Mouse (Mus musculus) liver, embryonic 15.5 days (tissue): ENCODE data around the gene Smarce1. TPM values are rescaled to one million over a fixed set of nuclear protein-coding genes. Genes with fewer than 3 reads are reported as not detected.

ENCODE experiments used
- ATAC-seq: fragments of 200-750 bp; cut with Nextera tagmentation; 2 replicates; pipeline ENCODE4 v1.8.0; 2017; ENCODE audit warnings: moderate number of reproducible peaks, mild to moderate bottlenecking, moderate library complexity; ENCODE audit not compliant: insufficient read depth
- H3K27ac ChIP-seq: fragments of 300-500 bp; sonication (generic); replicated peaks from 2 replicates; pipeline ENCODE4 v1.5.1; 2015; ENCODE audit warnings: mild to moderate bottlenecking, inconsistent platforms
- H3K27me3 ChIP-seq: fragments of 300-500 bp; sonication (generic); 2 replicates; pipeline ENCODE4 v1.6.1; 2015; ENCODE audit warnings: mild to moderate bottlenecking, inconsistent platforms
- H3K36me3 ChIP-seq: fragments of 300-500 bp; sonication (generic); replicated peaks from 2 replicates; pipeline ENCODE4 v1.6.1; 2015; ENCODE audit warnings: moderate library complexity, mild to moderate bottlenecking, inconsistent platforms
- H3K4me1 ChIP-seq: fragments of 300-500 bp; sonication (generic); replicated peaks from 2 replicates; pipeline ENCODE4 v1.6.1; 2015; ENCODE audit warnings: inconsistent platforms
- H3K4me2 ChIP-seq: fragments of 300-500 bp; sonication (generic); 2 replicates; pipeline ENCODE4 v1.6.1; 2015; ENCODE audit warnings: moderate library complexity, mild to moderate bottlenecking, inconsistent platforms
- H3K4me3 ChIP-seq: fragments of 300-500 bp; sonication (generic); replicated peaks from 2 replicates; pipeline ENCODE4 v1.5.1; 2015; ENCODE audit warnings: mild to moderate bottlenecking, inconsistent platforms
- H3K9ac ChIP-seq: fragments of 300-500 bp; sonication (generic); 2 replicates; pipeline ENCODE4 v1.6.1; 2015; ENCODE audit warnings: moderate library complexity, mild to moderate bottlenecking, inconsistent platforms
- H3K9me3 ChIP-seq: fragments of 300-500 bp; sonication (generic); replicated peaks from 2 replicates; pipeline ENCODE4 v1.6.1; 2016; ENCODE audit warnings: inconsistent platforms
- WGBS: fragments of 180-500 bp; shearing (Covaris S2); methylation state at CpG from one replicate; pipeline ENCODE4 v1.1.7; 2015; ENCODE audit warnings: mixed read lengths; ENCODE audit not compliant: insufficient replicate concordance; 5-methylcytosine and 5-hydroxymethylcytosine counted together
- polyA plus RNA-seq: library from polyadenylated mRNA; unstranded; fragments of >200 nt; fragmentation: Nextera tagmentation; extraction: Ambion mirVana; gene quantifications from 2 replicates; pipeline ENCODE4 v1.2.1, GENCODE M21; 2015

The Smarce1 gene
- 62.2 and 66.5 TPM in 2 replicates for polyA plus RNA-seq

DNA sequence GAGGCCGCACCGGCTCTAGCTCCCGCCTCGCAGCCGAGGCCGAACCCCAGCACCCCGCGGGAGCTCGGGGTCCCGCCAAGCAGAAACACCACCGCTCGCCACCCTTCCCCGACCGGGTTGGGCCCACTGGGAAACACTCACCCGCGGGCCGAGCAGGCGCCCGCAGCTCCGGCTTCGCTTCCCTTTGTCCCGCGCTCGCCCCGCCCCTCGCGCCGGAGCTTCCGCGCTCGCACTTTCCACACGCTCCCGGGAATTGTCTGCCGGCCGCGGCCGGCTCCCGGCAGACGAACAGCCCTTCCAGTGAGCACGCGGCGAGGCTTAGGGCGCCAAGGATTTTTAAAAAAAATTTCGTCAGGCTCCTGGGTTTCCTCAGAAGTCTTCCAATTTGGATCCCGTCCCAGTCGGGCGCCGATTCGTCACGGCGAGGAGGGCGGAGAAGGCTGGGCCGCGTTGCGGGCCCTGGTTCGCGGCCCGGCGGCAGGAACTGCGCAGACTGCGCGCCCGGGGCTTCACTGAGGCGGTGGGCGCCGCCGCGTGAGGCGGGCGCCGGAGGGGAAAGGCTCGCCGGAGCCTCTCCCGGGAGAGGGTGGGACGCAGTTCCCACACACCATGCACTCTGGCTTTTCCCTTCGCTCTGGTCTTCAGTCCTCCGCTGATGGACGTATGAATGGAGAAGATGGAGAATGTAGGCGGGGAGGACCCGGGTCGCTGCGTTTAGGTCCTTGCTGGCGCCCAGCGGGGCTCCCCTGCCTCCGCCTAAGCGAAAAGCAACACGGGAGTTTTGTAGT is at the start of gene Smarce1:
Smarce1 (minus strand) TSS at position 757 of the 788 bp plus-strand sequence.
- Histone ChIP-seq H3K9ac (peak within 1 kb of the TSS; percentile 98), H3K4me3 (peak within 1 kb of the TSS; percentile 83), H3K9me3 (no peaks in the 10 kb centered on the region), H3K27me3 (no peaks in the 10 kb centered on the region), H3K4me1 (peaks cover 43% of the 10 kb centered on the region), H3K27ac (peak within 1 kb of the TSS; percentile 85), H3K36me3 (peaks cover 24% of the 10 kb centered on the region), H3K4me2 (peak within 1 kb of the TSS; percentile 84)
- ATAC-seq, result peak; percentile 84
- under 1% methylated on average over 87 of the region's 87 CpGs for WGBS

DNA sequence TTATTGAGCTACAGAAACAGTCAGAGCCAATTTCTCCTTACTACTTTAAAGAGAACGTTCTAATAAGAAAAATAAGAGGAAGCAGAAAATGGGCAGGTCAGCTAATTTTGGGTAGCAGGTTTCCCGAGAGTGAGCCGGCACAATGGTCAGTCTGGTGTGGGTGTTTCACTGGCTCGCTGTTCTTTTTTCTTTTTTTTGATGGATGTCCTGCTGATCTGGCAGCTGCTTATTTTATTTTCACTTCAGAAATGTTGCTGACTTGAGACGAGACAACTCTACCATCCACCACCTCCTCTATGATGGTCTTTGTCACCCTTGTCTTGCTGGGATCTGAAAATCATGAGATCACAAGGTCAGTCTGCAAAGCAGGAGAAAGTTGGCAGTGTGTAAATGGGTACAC is 49.2 kb upstream of the Smarce1 start:
- no peak overlapping the region for H3K9ac ChIP-seq
- no peak overlapping the region for H3K27ac ChIP-seq
- H3K4me3 ChIP-seq, result no peak overlapping the region
- H3K36me3 ChIP-seq, result no peaks in the 10 kb centered on the region
- H3K9me3 ChIP-seq, result no peaks in the 10 kb centered on the region
- no peaks in the 10 kb centered on the region for H3K4me1 ChIP-seq
- H3K4me2 ChIP-seq, result no peak overlapping the region
- no peaks in the 10 kb centered on the region for H3K27me3 ChIP-seq
- ATAC-seq, result no peak
- 47% methylated on average over 5 of the region's 5 CpGs for WGBS

DNA sequence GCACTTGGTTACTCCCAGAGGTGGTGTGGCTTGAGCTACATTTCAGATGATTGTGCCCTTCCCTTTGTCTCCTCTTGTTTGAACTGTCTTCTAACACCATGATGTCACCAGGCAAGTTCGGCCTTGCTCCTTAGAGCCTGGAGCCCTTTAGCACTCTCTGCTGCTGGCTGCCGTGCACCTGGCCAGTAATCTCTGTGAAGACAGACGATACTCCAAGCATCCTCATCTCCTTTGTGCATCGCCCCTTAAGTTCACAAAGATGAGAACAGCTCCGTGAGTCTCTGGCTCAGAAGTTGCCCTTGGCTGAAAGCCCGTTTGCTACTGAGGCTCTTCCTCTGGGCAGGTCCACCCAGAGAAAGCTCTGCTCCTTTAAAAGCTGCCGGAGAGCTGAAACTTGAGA is 46.0 kb upstream of the Smarce1 start:
- Histone ChIP-seq H3K27ac (no peak overlapping the region), H3K9ac (no peak overlapping the region), H3K4me2 (no peak overlapping the region), H3K4me1 (no peaks in the 10 kb centered on the region), H3K36me3 (no peaks in the 10 kb centered on the region), H3K9me3 (no peaks in the 10 kb centered on the region), H3K27me3 (no peaks in the 10 kb centered on the region), H3K4me3 (no peak overlapping the region)
- no peak for ATAC-seq
- 44% methylated on average over 7 of the region's 7 CpGs for WGBS

DNA sequence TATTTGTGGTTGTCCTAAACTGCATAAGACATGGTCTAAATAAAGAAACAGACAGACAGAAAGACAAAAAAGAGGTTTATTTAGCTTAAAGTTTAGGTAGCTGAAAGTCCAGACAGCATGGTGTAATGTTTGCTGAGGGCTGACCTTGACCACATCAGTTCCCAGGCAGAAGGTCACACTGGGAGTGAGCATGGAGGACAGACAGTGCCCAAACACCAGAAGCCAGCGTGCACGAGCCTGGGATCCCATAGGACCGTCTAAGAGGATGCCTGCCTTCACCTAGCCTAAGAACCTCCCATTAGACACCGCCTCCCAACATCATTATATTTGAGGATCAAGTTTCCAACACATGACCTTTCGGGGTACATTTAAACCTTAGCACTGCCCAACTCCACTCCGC is 44.8 kb upstream of the Smarce1 start:
- WGBS, result 58% methylated on average over 6 of the region's 6 CpGs
- H3K9me3 ChIP-seq, result no peaks in the 10 kb centered on the region
- no peak overlapping the region for H3K9ac ChIP-seq
- H3K4me1 ChIP-seq, result no peaks in the 10 kb centered on the region
- ATAC-seq, result peak; percentile 69
- H3K27ac ChIP-seq, result no peak overlapping the region
- no peaks in the 10 kb centered on the region for H3K27me3 ChIP-seq
- H3K4me3 ChIP-seq, result no peak overlapping the region
- H3K36me3 ChIP-seq, result no peaks in the 10 kb centered on the region
- H3K4me2 ChIP-seq, result no peak overlapping the region

DNA sequence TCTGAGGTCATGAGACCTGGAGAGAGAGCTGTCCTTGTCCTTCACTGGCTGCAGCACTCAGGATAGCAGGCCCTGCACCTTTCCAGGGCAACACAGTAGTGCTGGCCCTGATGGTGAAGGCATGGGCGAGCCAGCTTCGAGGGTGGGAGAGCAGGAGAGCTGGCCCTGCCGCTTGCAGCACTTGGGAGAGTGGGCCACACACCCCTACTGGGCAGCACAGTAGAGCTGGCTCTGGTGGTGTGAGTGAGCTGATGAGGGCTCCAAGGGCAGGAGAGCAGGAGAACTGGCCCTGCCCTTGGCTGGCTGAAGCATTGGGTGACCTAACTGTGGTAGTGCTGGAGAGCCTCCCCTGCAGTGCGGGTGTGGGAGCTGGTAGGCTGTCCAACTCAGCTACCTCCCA is 41.9 kb upstream of the Smarce1 start:
- H3K27me3 ChIP-seq, result no peaks in the 10 kb centered on the region
- H3K4me2 ChIP-seq, result no peak overlapping the region
- H3K4me3 ChIP-seq, result no peak overlapping the region
- 76% methylated on average over 4 of the region's 4 CpGs for WGBS
- H3K27ac ChIP-seq, result no peak overlapping the region
- no peak overlapping the region for H3K9ac ChIP-seq
- no peaks in the 10 kb centered on the region for H3K9me3 ChIP-seq
- no peaks in the 10 kb centered on the region for H3K4me1 ChIP-seq
- no peaks in the 10 kb centered on the region for H3K36me3 ChIP-seq
- ATAC-seq, result no peak

DNA sequence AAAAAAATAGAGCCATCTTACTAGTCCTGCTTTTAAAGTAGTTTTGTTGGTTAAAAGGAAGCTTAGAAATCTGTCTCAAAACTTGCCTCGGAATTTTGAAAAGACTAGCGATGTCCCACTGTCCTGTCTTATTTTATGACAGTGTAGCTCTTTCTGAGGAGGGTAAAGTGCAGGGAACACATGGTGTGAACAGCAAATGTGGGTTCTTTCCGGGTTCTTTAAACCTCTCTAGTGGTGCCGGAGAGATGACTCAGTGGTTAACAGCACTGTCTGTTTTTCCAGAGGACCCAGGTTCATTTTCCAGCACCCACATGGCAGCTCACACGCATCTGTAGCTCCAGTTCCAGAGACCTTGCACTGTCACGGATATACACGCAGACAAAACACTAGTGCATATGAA is 38.4 kb upstream of the Smarce1 start:
- WGBS, result 64% methylated on average over 7 of the region's 7 CpGs
- Histone ChIP-seq H3K4me3 (no peak overlapping the region), H3K4me1 (no peaks in the 10 kb centered on the region), H3K27ac (no peak overlapping the region), H3K36me3 (no peaks in the 10 kb centered on the region), H3K9me3 (no peaks in the 10 kb centered on the region), H3K9ac (no peak overlapping the region), H3K27me3 (0 out of 2 replicates have a peak, but pooled peaks cover 1% of the 10 kb centered on the region), H3K4me2 (no peak overlapping the region)
- no peak for ATAC-seq

DNA sequence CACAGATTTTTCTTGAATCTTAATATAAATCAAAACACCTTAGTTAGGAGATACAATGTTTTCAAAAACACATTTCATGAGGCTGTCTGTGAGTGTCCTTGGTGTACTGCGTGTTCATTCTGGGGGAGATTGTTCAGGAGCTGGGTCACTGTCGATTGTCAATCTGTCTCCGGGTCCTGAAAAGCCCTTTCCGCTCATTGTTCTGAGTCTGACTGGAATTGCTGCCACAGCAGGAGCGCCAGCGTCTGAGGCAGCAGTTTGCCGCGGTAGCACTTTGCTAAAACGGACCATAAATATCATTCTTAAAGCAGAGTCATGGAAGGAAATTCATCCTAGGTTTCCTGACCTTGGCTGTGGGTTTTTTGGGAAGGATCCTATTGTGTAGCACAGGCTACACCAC is 35.0 kb upstream of the Smarce1 start:
- Histone ChIP-seq H3K4me3 (no peak overlapping the region), H3K9ac (no peak overlapping the region), H3K4me2 (no peak overlapping the region), H3K27me3 (0 out of 2 replicates have a peak, but pooled peaks cover 6% of the 10 kb centered on the region), H3K9me3 (no peaks in the 10 kb centered on the region), H3K36me3 (no peaks in the 10 kb centered on the region), H3K27ac (no peak overlapping the region), H3K4me1 (no peaks in the 10 kb centered on the region)
- no peak for ATAC-seq
- WGBS, result 30% methylated on average over 9 of the region's 9 CpGs

DNA sequence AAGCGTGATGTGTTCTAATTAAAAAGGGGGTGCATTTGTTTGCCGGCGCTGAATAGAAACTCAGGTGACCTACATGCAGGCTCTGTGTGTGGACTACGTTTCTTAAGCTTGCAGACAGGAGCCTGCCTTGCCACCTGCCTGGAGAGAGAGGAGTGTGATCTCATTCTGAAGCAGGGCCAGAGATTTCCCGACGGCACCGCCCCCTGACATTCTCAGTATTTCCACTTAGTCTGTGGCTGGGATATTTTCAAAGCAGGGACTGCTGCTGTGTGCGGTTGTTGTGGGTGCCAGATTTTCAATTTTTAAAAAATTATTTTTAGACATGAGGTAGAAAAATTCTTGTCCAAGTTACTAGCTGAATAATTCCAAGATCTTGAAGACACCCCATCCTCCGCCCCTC is 34.4 kb upstream of the Smarce1 start:
- Histone ChIP-seq H3K4me3 (no peak overlapping the region), H3K27ac (no peak overlapping the region), H3K36me3 (no peaks in the 10 kb centered on the region), H3K4me2 (no peak overlapping the region), H3K27me3 (0 out of 2 replicates have a peak, but pooled peaks cover 6% of the 10 kb centered on the region), H3K9ac (no peak overlapping the region), H3K4me1 (no peaks in the 10 kb centered on the region), H3K9me3 (no peaks in the 10 kb centered on the region)
- no peak for ATAC-seq
- WGBS, result 64% methylated on average over 9 of the region's 9 CpGs

DNA sequence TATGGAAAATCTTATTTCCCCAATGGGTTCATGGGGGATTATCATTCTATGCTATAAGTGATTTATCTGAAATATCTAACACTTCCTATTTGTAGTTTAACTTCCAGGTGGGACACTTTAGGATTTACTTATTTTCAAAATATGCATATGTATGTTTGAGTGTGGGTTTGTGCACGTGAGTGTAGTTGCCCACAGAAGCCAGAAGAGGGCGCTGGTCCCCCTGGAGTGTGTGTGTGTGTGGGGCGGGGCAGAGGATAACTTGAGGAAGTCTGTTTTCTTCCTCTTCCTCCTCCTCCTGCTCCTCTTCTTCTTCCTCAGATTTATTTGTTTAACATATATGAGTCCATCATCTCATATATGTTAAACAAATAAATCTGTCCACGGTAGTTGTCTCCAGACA is 25.4 kb upstream of the Smarce1 start:
- no peak overlapping the region for H3K9ac ChIP-seq
- no peak overlapping the region for H3K4me2 ChIP-seq
- H3K4me1 ChIP-seq, result no peaks in the 10 kb centered on the region
- no peaks in the 10 kb centered on the region for H3K9me3 ChIP-seq
- H3K27me3 ChIP-seq, result no peaks in the 10 kb centered on the region
- H3K4me3 ChIP-seq, result no peak overlapping the region
- no peak overlapping the region for H3K27ac ChIP-seq
- H3K36me3 ChIP-seq, result no peaks in the 10 kb centered on the region
- no peak for ATAC-seq
- 61% methylated on average over 4 of the region's 4 CpGs for WGBS

DNA sequence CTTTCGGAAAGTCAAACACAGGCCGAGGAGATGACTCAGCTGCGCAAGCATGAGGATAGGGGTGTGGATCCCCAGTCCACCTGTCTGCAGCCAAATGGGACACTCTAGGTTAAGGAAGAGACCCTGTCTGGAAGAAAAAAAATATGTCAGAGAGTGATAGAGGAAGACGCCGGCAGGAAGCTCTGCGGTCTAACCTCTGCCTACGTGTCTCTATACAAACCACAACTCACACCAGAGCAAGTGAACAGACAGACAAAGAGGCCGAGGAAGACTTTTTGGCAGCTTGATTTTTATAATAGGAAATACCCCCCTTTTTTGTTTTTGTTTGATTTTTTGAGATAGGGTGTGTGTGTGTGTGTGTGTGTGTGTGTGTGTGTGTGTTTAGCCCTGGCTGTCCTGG is 24.5 kb upstream of the Smarce1 start:
- H3K36me3 ChIP-seq, result no peaks in the 10 kb centered on the region
- H3K27me3 ChIP-seq, result no peaks in the 10 kb centered on the region
- 53% methylated on average over 8 of the region's 8 CpGs for WGBS
- no peak overlapping the region for H3K27ac ChIP-seq
- no peak overlapping the region for H3K4me2 ChIP-seq
- ATAC-seq, result no peak
- H3K4me1 ChIP-seq, result no peaks in the 10 kb centered on the region
- no peak overlapping the region for H3K4me3 ChIP-seq
- H3K9ac ChIP-seq, result no peak overlapping the region
- no peaks in the 10 kb centered on the region for H3K9me3 ChIP-seq

DNA sequence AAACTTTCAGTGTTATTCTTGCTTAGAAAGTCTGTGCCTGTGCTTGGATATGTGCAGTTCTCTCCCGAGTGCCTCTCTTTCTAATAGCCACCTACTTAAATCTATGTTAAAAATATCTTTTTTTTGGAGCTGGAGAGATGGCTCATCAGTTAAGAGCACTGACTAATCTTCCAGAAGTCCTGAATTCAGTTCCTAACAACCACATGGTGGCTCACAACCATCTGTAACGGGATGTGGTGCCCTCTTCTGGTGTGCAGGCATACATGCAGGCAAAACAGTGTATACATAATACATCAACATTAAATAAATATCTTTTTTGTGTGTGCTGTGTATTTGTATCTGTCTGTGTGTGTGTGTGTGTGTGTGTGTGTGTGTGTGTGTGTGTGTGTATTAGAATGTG is 23.1 kb upstream of the Smarce1 start:
- Histone ChIP-seq H3K27ac (no peak overlapping the region), H3K4me1 (no peaks in the 10 kb centered on the region), H3K4me2 (no peak overlapping the region), H3K4me3 (no peak overlapping the region), H3K36me3 (no peaks in the 10 kb centered on the region), H3K9ac (no peak overlapping the region), H3K9me3 (no peaks in the 10 kb centered on the region), H3K27me3 (no peaks in the 10 kb centered on the region)
- 36% methylated on average over 2 of the region's 2 CpGs for WGBS
- no peak for ATAC-seq

DNA sequence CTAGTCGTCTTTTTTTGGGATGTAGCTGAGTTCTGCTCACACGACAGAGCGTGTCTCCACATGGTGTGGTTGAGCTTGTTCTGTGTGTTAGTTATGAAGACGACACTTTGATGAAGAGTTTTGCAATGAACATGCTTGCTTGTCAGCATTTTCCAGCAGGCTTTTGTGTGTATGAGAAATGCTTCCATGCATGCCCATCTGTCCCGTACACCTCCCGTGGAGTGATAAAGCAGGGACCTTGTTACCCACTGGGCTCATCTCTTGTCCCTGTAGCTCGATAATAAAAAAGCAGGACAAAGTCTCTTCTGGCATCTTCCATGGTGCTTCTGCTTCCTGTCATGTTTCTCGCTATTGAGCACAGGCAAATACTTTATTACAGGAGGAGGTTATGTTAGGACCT is 21.9 kb upstream of the Smarce1 start:
- Histone ChIP-seq H3K4me2 (no peak overlapping the region), H3K4me1 (no peaks in the 10 kb centered on the region), H3K9me3 (no peaks in the 10 kb centered on the region), H3K27ac (no peak overlapping the region), H3K36me3 (no peaks in the 10 kb centered on the region), H3K4me3 (no peak overlapping the region), H3K27me3 (no peaks in the 10 kb centered on the region), H3K9ac (no peak overlapping the region)
- ATAC-seq, result no peak
- WGBS, result 59% methylated on average over 8 of the region's 8 CpGs
